Mouse (Mus musculus) neural tube, embryonic 13.5 days (tissue): ENCODE measurements around the gene Ugt1a5. TPM values are rescaled to one million over a fixed set of nuclear protein-coding genes. Genes with fewer than 3 reads are reported as not detected.
"Not testable (repeated sequence)": the region's sequence is repeated elsewhere in the genome, so short reads cannot be mapped to it uniquely, and the experiment has no call there.

Experiments used
- ATAC-seq: fragments of 200-750 bp; cut with Nextera tagmentation; 2 replicates; pipeline ENCODE4 v1.8.0; 2017; ENCODE audit warnings: low read depth, mild to moderate bottlenecking, moderate TSS enrichment, moderate library complexity
- H3K27ac ChIP-seq: fragments of 300-500 bp; sonication (generic); replicated peaks from 2 replicates; pipeline ENCODE4 v1.5.1; 2015; ENCODE audit warnings: moderate library complexity, mild to moderate bottlenecking, inconsistent platforms
- H3K27me3 ChIP-seq: fragments of 300-500 bp; sonication (generic); 2 replicates; pipeline ENCODE4 v1.6.1; 2015; ENCODE audit warnings: mild to moderate bottlenecking, inconsistent platforms
- H3K36me3 ChIP-seq: fragments of 300-500 bp; sonication (generic); 2 replicates; pipeline ENCODE4 v1.6.1; 2015; ENCODE audit warnings: mild to moderate bottlenecking, inconsistent platforms
- H3K4me1 ChIP-seq: fragments of 300-500 bp; sonication (generic); replicated peaks from 2 replicates; pipeline ENCODE4 v1.6.1; 2015; ENCODE audit warnings: inconsistent platforms
- H3K4me2 ChIP-seq: fragments of 300-500 bp; sonication (generic); 2 replicates; pipeline ENCODE4 v1.6.1; 2015; ENCODE audit warnings: inconsistent platforms, mild to moderate bottlenecking, moderate library complexity
- H3K4me3 ChIP-seq: fragments of 300-500 bp; sonication (generic); 2 replicates; pipeline ENCODE4 v1.5.1; 2015; ENCODE audit warnings: mild to moderate bottlenecking, inconsistent platforms
- H3K9ac ChIP-seq: fragments of 300-500 bp; sonication (generic); 2 replicates; pipeline ENCODE4 v1.6.1; 2015; ENCODE audit warnings: moderate library complexity, mild to moderate bottlenecking, inconsistent platforms
- H3K9me3 ChIP-seq: fragments of 300-500 bp; sonication (generic); 2 replicates; pipeline ENCODE4 v1.6.1; 2016; ENCODE audit warnings: inconsistent platforms
- WGBS: fragments of 180-500 bp; shearing (Covaris S2); methylation state at CpG from one replicate; pipeline ENCODE4 v1.1.7; 2015; 5-methylcytosine and 5-hydroxymethylcytosine counted together
- polyA plus RNA-seq: library from polyadenylated mRNA; unstranded; fragments of >200 nt; fragmentation: Nextera tagmentation; extraction: Ambion mirVana; gene quantifications from 2 replicates; pipeline ENCODE4 v1.2.1, GENCODE M21; 2015

Ugt1a5 gene
- polyA plus RNA-seq, 1 experiment from 2014 or later = not detected

DNA sequence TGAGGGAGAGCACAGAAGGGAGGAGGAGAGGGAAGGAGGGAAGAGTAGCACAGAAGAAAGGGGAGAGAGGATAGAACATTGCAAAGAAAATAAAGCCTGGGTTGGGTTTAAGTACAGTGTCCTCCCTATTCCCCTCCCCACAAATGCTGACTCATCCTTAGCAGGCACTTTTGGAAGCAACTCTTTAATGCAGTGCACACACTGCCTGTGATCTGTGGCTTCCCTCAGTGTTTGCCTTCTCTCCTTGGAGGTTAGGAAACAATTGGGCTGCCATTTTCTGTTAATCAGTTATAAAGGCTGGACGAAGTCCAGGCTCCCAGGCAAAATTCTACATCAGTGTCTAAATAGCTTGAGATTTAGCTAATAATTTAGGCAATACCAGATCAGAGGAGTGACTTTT lies 25.3 kb upstream of the Ugt1a5 start:
- H3K27ac ChIP-seq, H3K4me3 ChIP-seq, H3K27me3 ChIP-seq, ATAC-seq, H3K9me3 ChIP-seq, H3K4me2 ChIP-seq, H3K36me3 ChIP-seq, H3K9ac ChIP-seq, H3K4me1 ChIP-seq: not testable (repeated sequence)
- WGBS = 40% methylated on average over 1 of the region's 1 CpGs

DNA sequence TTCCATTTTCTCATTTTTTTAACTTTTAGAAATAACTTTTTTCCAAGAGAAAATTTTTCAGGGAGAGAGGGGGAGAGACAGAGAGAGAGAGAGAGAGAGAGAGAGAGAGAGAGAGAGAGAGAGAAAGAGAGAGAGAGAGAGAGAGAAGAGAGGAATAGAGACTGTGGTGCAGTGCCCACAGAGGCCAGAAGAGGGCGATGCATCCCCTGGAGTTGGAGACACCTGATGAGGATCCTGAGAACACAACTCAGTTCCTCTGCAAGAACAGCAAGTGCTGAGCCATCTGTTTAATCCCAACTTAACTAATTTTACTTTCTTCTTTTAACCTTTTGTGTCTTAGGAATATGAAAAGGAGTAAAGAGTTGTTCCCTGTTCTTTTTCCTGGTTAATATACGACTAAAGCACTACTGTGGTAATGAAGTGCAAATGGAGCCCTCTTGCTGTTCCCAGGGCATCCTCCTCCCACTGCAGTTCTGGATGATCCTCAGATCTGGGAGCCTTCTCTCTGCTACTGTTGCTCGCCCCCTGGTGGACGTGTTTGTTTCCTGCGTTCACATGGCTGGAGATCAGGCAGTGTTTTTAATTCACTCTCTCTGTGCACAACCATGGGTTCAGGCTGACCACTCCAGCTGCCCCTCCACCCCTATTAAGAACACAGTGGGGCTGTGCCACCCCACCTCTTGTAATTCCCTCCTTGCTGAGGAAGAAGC lies 21.7 kb upstream of the Ugt1a5 start:
- not testable (repeated sequence) for H3K9me3 ChIP-seq, ATAC-seq, H3K27me3 ChIP-seq, H3K4me3 ChIP-seq, H3K36me3 ChIP-seq, H3K4me1 ChIP-seq, H3K27ac ChIP-seq, H3K9ac ChIP-seq, H3K4me2 ChIP-seq
- WGBS = 3% methylated on average over 5 of the region's 5 CpGs

DNA sequence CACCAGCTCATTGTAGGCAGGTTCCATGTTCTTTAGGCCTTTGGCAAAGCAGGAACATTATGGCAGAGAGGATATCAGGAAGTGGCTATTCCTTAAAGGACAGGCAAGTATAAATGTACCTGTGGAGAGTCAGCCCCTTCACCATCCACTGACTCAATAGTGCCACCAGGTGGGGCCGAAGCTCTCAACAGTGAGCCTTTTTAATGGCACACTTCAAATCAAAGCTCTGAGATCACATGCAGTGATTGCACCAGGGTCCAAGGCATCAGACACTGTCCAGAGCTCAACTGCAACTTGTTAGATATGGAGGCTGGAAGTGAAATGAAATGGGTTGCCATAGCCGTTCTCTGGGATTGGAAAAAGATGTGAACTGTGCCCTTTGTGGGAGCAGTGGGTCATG lies 20.5 kb upstream of the Ugt1a5 start:
- H3K9me3 ChIP-seq, H3K4me1 ChIP-seq, H3K27me3 ChIP-seq, H3K9ac ChIP-seq, H3K4me2 ChIP-seq, H3K36me3 ChIP-seq, H3K27ac ChIP-seq, H3K4me3 ChIP-seq, ATAC-seq: not testable (repeated sequence)
- 79% methylated on average over 2 of the region's 2 CpGs for WGBS

DNA sequence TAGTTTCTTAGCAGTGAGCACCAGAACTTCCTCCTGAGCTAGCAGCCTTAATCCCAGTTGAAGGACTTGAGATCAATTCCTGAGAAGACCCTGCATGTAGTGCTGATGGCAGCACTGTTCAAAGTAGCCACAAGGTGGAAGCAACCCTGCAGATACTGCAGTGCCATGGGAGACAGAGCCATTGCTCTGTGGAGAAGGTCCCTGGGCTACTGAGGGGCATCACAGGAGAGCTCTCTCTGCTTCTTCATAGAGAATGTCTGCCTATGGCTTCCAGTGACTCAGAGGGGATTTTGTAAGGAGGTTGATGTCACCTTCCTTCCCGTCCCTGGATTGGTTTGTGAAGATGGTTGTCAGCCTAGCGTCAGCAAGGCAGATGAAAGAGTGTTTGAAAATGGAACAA lies 15.7 kb upstream of the Ugt1a5 start:
- not testable (repeated sequence) for H3K4me3 ChIP-seq, H3K36me3 ChIP-seq, H3K4me2 ChIP-seq, H3K9ac ChIP-seq, H3K27ac ChIP-seq, H3K4me1 ChIP-seq, H3K9me3 ChIP-seq, H3K27me3 ChIP-seq, ATAC-seq
- WGBS = 78% methylated on average over 2 of the region's 2 CpGs

DNA sequence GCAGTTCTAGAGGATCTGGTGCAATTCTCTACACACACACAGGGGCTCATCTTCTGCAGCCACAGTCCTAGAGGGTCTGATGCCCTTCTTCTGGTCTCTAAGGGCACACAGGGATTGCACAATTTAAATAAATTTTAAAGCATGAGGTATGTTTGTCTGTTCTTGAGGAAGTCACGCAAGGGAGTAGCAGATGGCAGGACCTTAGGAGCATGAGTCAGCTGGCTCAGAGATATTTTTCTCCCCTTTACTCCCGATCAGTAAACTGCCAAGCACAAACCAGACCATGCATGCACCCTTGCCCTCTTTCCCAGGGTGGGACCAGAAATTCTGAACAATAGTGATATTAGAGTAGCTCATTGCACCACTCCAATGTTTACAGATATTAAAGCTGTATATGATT lies 7.4 kb upstream of the Ugt1a5 start:
- no peaks in the 10 kb centered on the region for H3K4me1 ChIP-seq
- no peaks in the 10 kb centered on the region for H3K27me3 ChIP-seq
- H3K9ac ChIP-seq = no peak overlapping the region
- H3K4me3 ChIP-seq = no peak overlapping the region
- 87% methylated on average over 2 of the region's 2 CpGs for WGBS
- H3K36me3 ChIP-seq = no peaks in the 10 kb centered on the region
- H3K9me3 ChIP-seq = no peaks in the 10 kb centered on the region
- no peak overlapping the region for H3K27ac ChIP-seq
- ATAC-seq = no peak
- H3K4me2 ChIP-seq = no peak overlapping the region

DNA sequence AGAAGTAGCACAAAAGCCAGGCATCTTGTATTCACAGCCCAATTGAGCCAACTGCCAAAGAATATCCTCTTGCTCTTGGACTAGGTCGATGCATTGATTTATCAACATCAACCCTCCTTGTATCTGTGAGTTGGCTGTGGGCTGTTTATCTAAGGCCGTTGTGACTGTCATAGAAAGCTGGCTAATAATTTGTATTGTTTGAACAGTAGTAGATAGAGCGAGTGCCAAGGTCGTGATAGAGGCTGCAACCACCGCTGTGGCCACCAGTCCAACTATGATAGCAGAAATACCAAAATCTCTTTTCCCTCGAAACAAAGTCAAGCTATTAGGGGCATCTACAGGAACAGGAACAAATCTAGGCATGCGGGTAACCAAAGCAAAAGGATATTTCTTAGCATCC lies 6.4 kb downstream of the Ugt1a5 start:
- not testable (repeated sequence) for H3K27me3 ChIP-seq, H3K27ac ChIP-seq, H3K9ac ChIP-seq, H3K4me1 ChIP-seq, ATAC-seq, H3K4me3 ChIP-seq, H3K36me3 ChIP-seq, H3K4me2 ChIP-seq, H3K9me3 ChIP-seq
- WGBS = 90% methylated on average over 6 of the region's 7 CpGs

DNA sequence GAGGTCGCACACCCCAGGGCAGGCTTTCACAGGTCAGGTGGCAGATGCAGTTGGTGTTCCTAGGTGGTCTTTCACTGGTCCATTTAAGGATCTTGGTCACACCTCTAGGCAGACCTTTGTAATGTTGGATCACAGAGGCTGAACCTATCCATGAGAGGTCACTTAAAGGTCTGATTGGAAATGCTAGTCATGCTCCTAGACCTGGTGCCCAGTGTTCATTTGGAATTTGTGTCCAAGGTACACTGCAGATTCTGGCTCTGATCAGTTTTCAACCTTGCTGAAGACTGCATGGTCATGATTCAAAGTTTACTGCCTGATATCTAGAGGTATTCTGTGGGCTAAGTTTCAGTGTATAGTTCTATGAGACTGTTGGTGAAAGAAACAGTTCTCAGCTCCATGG lies 13.8 kb downstream of the Ugt1a5 start:
- Histone ChIP-seq H3K27ac (no peak overlapping the region), H3K4me2 (no peak overlapping the region), H3K9me3 (peaks cover 22% of the 10 kb centered on the region), H3K27me3 (no peaks in the 10 kb centered on the region), H3K9ac (no peak overlapping the region), H3K4me3 (no peak overlapping the region), H3K4me1 (no peaks in the 10 kb centered on the region), H3K36me3 (no peaks in the 10 kb centered on the region)
- no peak for ATAC-seq
- 91% methylated on average over 1 of the region's 1 CpGs for WGBS

DNA sequence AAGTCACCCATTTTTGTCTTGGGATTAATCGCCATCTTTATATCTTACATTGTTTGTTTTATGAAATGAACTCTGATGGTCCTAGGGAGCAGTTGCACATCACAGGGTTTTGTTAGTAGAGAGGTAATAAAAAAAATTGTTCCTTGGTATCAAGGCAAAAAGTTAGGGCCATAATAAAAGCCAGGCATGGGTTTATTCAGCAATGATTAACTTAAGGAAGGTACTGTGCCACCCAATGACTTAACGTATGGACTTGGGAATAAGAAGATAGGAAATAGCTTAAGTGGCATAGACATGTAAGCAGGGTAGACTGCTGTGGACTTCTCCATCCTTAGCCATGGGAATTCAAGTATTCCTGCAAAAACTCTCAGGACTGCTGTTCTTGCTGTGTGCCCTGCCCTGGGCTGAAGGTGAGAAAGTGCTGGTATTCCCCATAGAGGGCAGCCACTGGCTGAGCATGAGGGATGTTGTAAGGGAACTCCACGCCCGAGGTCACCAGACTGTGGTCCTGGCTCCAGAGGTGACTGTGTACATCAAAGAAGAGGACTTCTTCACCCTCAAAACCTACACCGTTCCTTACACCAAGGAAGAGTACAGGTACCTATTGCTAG lies 20.6 kb downstream of the Ugt1a5 start:
- Histone ChIP-seq H3K27me3 (no peaks in the 10 kb centered on the region), H3K4me3 (no peak overlapping the region), H3K4me1 (no peaks in the 10 kb centered on the region), H3K9ac (no peak overlapping the region), H3K27ac (no peak overlapping the region), H3K9me3 (no peaks in the 10 kb centered on the region), H3K4me2 (no peak overlapping the region), H3K36me3 (no peaks in the 10 kb centered on the region)
- no peak for ATAC-seq
- 87% methylated on average over 5 of the region's 5 CpGs for WGBS

DNA sequence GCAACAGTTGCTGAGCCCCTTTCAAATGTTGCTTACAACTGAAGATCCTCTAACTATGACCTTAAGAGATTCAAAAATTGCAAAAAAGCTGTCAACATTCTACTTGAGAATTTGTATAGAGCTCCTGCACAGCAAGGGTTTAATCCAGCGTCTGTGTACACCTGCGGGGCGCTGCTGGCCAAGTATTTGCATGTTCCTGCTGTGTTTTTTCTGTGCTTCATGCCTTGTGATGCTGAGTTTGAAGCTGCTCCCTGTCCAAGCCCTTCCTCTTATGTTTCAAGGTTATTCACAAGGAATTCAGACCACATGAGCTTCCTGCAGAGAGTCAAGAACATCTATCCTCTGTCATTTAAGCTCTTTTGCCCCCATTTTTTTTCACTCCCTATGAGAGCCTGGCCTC lies 26.3 kb downstream of the Ugt1a5 start:
- Histone ChIP-seq H3K27me3 (no peaks in the 10 kb centered on the region), H3K4me1 (no peaks in the 10 kb centered on the region), H3K36me3 (no peaks in the 10 kb centered on the region), H3K4me3 (no peak overlapping the region), H3K27ac (no peak overlapping the region), H3K9ac (no peak overlapping the region), H3K9me3 (no peaks in the 10 kb centered on the region), H3K4me2 (no peak overlapping the region)
- 74% methylated on average over 3 of the region's 3 CpGs for WGBS
- ATAC-seq = no peak

DNA sequence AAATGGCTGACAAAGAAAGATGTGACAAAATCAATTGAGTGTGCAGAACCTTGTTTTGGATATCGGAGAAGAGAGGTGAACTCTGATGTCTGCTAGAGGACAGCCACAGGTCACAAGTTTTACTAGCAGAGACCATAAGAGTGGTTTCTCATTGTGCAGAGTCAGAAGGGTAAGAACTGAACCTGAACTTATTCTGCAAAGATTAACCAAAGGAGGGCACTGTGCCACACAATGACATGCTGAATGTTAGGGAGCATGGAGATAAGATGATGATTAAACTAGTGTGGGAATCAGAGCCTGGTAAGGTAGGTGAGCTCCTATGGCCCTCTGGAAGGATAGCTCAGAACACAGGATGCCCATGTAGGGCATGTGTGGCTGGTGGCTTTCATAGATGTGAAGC lies 29.9 kb downstream of the Ugt1a5 start:
- ATAC-seq = no peak

DNA sequence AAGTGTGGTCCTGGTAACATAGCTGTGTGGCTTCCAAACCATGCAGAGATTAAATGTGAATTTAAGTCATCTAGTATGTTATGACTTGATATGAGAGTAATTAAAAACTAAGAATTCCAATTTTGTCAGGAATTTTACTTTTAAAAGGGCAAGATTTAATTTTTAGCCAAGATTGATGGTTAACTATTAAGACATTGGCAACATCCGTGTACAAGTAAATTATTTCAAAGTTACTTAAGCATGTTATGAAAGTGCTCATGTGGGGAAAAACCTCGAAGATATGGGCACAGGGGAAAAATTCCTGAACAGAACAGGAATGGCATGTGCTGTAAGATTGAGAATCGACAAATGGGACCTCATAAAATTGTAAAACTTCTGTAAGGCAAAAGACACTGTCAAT lies 31.6 kb downstream of the Ugt1a5 start:
- no peaks in the 10 kb centered on the region for H3K27me3 ChIP-seq
- H3K36me3 ChIP-seq = no peaks in the 10 kb centered on the region
- no peaks in the 10 kb centered on the region for H3K9me3 ChIP-seq
- no peak overlapping the region for H3K27ac ChIP-seq
- H3K4me3 ChIP-seq = no peak overlapping the region
- no peaks in the 10 kb centered on the region for H3K4me1 ChIP-seq
- H3K4me2 ChIP-seq = no peak overlapping the region
- no peak for ATAC-seq
- 76% methylated on average over 3 of the region's 3 CpGs for WGBS
- H3K9ac ChIP-seq = no peak overlapping the region

More for the DNA sequence above, 29.9 kb downstream of the Ugt1a5 start:
- Histone ChIP-seq H3K27ac (no peak overlapping the region), H3K27me3 (no peaks in the 10 kb centered on the region), H3K4me1 (no peaks in the 10 kb centered on the region), H3K36me3 (no peaks in the 10 kb centered on the region), H3K9me3 (no peaks in the 10 kb centered on the region), H3K4me2 (no peak overlapping the region), H3K9ac (no peak overlapping the region), H3K4me3 (no peak overlapping the region)
- WGBS = 84% methylated on average over 1 of the region's 1 CpGs

DNA sequence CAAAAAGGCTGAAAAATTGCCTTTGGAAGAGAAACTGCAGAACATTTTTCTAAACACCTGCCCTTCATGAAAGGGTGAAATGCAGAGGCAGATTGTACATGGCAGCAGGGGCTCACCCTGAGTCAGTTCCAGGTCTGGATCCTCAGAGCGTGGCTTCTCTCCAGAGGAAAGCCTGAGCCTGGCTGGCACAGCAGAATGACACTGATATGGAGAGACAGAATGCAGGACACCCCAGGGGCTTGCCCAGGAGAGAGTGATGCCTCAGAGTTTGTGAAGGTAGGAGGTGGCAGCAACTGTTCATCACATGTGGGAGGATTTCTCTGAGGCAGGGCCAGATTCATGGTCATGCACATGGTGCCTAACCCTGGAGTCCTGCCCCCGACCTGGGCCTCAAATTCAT lies 34.2 kb downstream of the Ugt1a5 start:
- Histone ChIP-seq H3K4me3 (no peak overlapping the region), H3K27ac (no peak overlapping the region), H3K4me1 (no peaks in the 10 kb centered on the region; the same call in 1 of the 2 replicates), H3K9me3 (peaks cover 9% of the 10 kb centered on the region; the same call in 1 of the 2 replicates), H3K27me3 (no peaks in the 10 kb centered on the region), H3K4me2 (no peak overlapping the region), H3K36me3 (no peaks in the 10 kb centered on the region), H3K9ac (no peak overlapping the region)
- ATAC-seq = no peak
- 78% methylated on average over 2 of the region's 2 CpGs for WGBS

DNA sequence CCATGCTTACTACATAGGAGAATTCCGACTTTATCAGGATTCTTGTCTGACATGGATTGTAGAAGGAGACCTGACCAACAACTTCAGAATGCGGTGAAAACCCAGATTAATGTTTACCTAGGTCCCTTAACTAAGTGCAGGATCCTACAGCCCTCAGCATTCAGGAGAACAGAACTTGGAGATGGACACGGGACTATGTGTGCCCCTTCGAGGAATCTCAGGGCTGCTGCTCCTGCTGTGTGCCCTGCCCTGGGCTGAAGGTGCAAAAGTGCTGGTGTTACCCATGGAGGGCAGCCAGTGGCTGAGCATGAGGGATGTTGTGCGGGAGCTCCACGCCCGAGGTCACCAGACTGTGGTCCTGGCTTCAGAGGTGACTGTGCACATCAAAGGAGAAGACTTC lies 34.6 kb downstream of the Ugt1a5 start, which contains the start of gene Ugt1a2:
Gene Ugt1a2, plus strand, starts transcription at position 146 of the 400 bp plus-strand sequence.
- Histone ChIP-seq H3K4me1 (no peaks in the 10 kb centered on the region; the same call in 1 of the 2 replicates), H3K27me3 (no peaks in the 10 kb centered on the region), H3K36me3 (no peaks in the 10 kb centered on the region), H3K27ac (no peak within 1 kb of the TSS), H3K9ac (no peak within 1 kb of the TSS), H3K4me3 (no peak within 1 kb of the TSS), H3K9me3 (peaks cover 9% of the 10 kb centered on the region; the same call in 1 of the 2 replicates), H3K4me2 (no peak within 1 kb of the TSS)
- ATAC-seq = no peak
- 80% methylated on average over 7 of the region's 7 CpGs for WGBS
